Comparison of ENCODE assay signal across 20 mouse cellular contexts in genomic region chr5:66105366-66105765, GRCm38 (mm10).
A peak's percentile ranks its signal among the peaks of the same experiment; 100 is the strongest.
DNase-seq lines count a peak whose midpoint lies in the region; ATAC-seq and TF ChIP-seq lines count a peak whose summit lies in the region.
"Had no signal": no experiment of that assay in that cellular context is flagged by ENCODE, and none has a peak within 500 bp of the region (broad histone marks: within the 10 kb centered on the region; RNA-seq: fewer than 3 reads in every experiment).

No protein-coding gene starts in this region.

- peaks cover 36% of the 10 kb centered on the region; the same call in 1 of the 2 replicates for H3K79me2 ChIP-seq in liver, adult 2 months (ENCODE audit: control insufficient read depth, insufficient read depth, low read length)

- no peak overlapping the region for H3K4me3 ChIP-seq in liver, adult 2 months (ENCODE audit: insufficient read depth, low read depth, low read length)
- H3K4me3 ChIP-seq in liver, embryonic 11.5 days (ENCODE audit: low read depth, low read length), result no peak overlapping the region
- no peak overlapping the region for H3K4me3 ChIP-seq in brown adipose tissue, adult 24 weeks (ENCODE audit: insufficient read depth, low read depth, low read length)
- H3K4me3 ChIP-seq in heart, embryonic 11.5 days (ENCODE audit: low read depth, low read length), result no peak overlapping the region
- no peak overlapping the region for H3K4me3 ChIP-seq in intestine, embryonic 15.5 days (replicated peaks)
- H3K4me3 ChIP-seq: heart, embryonic 13.5 days; limb, embryonic 15.5 days; neural tube, embryonic 12.5 days had no signal

- H3K9ac ChIP-seq in liver, adult 2 months (ENCODE audit: low read depth, low read length), result peak overlapping the region; percentile 32; the same call in 1 of the 2 replicates
- H3K9ac ChIP-seq in liver, embryonic 11.5 days (ENCODE audit: low read depth, low read length), result no peak overlapping the region
- no peak overlapping the region for H3K9ac ChIP-seq in heart, embryonic 11.5 days (ENCODE audit: low read depth, low read length)
- no peak overlapping the region for H3K9ac ChIP-seq in intestine, embryonic 15.5 days
- H3K9ac ChIP-seq: heart, embryonic 13.5 days; limb, embryonic 15.5 days; neural tube, embryonic 12.5 days had no signal

- peaks cover 34% of the 10 kb centered on the region for H3K4me1 ChIP-seq in liver, adult 2 months (ENCODE audit: control insufficient read depth, insufficient read depth, low read length)
- H3K4me1 ChIP-seq in liver, embryonic 11.5 days (replicated peaks; ENCODE audit: control insufficient read depth, insufficient read depth, low read length), result no peaks in the 10 kb centered on the region
- peaks cover 14% of the 10 kb centered on the region for H3K4me1 ChIP-seq in brown adipose tissue, adult 24 weeks (ENCODE audit: control insufficient read depth, insufficient read depth, insufficient read length, low read length)
- H3K4me1 ChIP-seq in heart, embryonic 11.5 days (ENCODE audit: control insufficient read depth, insufficient read depth, low read length), result no peaks in the 10 kb centered on the region
- no peaks in the 10 kb centered on the region for H3K4me1 ChIP-seq in intestine, embryonic 15.5 days (replicated peaks)
- H3K4me1 ChIP-seq: heart, embryonic 13.5 days; limb, embryonic 15.5 days; neural tube, embryonic 12.5 days had no signal

- no peaks in the 10 kb centered on the region for H3K9me3 ChIP-seq in liver, embryonic 11.5 days (ENCODE audit: control insufficient read depth, low read length)
- no peaks in the 10 kb centered on the region for H3K9me3 ChIP-seq in heart, embryonic 11.5 days (replicated peaks; ENCODE audit: control insufficient read depth, low read length)
- H3K9me3 ChIP-seq in intestine, embryonic 15.5 days, result no peaks in the 10 kb centered on the region
- H3K9me3 ChIP-seq: heart, embryonic 13.5 days; limb, embryonic 15.5 days; neural tube, embryonic 12.5 days had no signal

- no peak overlapping the region for H3K4me2 ChIP-seq in liver, embryonic 11.5 days
- H3K4me2 ChIP-seq in heart, embryonic 11.5 days, result no peak overlapping the region
- no peak overlapping the region for H3K4me2 ChIP-seq in intestine, embryonic 15.5 days (replicated peaks)
- H3K4me2 ChIP-seq: heart, embryonic 13.5 days; limb, embryonic 15.5 days; neural tube, embryonic 12.5 days had no signal

- peak overlapping the region; percentile 28 for H3K27ac ChIP-seq in liver, adult 2 months (replicated peaks; ENCODE audit: insufficient read depth, low read depth, low read length)
- H3K27ac ChIP-seq in liver, embryonic 11.5 days (ENCODE audit: low read depth, low read length), result no peak overlapping the region
- peak overlapping the region; percentile 86 for H3K27ac ChIP-seq in brown adipose tissue, adult 24 weeks (replicated peaks; ENCODE audit: low read depth, low read length)
- no peak overlapping the region for H3K27ac ChIP-seq in heart, embryonic 11.5 days (ENCODE audit: low read depth, low read length)
- no peak overlapping the region for H3K27ac ChIP-seq in intestine, embryonic 15.5 days
- H3K27ac ChIP-seq: heart, embryonic 13.5 days; kidney, postnatal 0 days; limb, embryonic 15.5 days; neural tube, embryonic 12.5 days had no signal

- TF ChIP-seq POLR2A in liver, adult 2 months (IDR thresholded peaks at IDR 0.05; ENCODE audit: extremely low read depth, insufficient read depth, low read length), result no peak

- no peak for TF ChIP-seq CTCF in liver, adult 2 months (IDR thresholded peaks at IDR 0.05; ENCODE audit: low read depth, low read length)

- WGBS in liver, adult 2 months, result 18% methylated on average over 3 of the region's 3 CpGs
- 41% methylated on average over 3 of the region's 3 CpGs for WGBS in liver, embryonic 11.5 days
- 69% methylated on average over 3 of the region's 3 CpGs for WGBS in heart, embryonic 11.5 days (ENCODE audit: insufficient replicate concordance)
- 78% methylated on average over 3 of the region's 3 CpGs for WGBS in intestine, embryonic 15.5 days

- peaks cover 2% of the 10 kb centered on the region; the same call in 1 of the 2 replicates for H3K36me3 ChIP-seq in liver, adult 2 months (ENCODE audit: control insufficient read depth, insufficient read depth, low read length)
- H3K36me3 ChIP-seq in liver, embryonic 11.5 days (ENCODE audit: control insufficient read depth, insufficient read depth, low read length), result no peaks in the 10 kb centered on the region
- H3K36me3 ChIP-seq in heart, embryonic 11.5 days (ENCODE audit: control insufficient read depth, insufficient read depth, low read length), result no peaks in the 10 kb centered on the region
- no peaks in the 10 kb centered on the region for H3K36me3 ChIP-seq in intestine, embryonic 15.5 days
- H3K36me3 ChIP-seq: G1E; heart, embryonic 13.5 days; limb, embryonic 15.5 days; neural tube, embryonic 12.5 days had no signal

- ATAC-seq in liver, embryonic 11.5 days (replicated peaks; ENCODE audit: low FRiP score), result no peak
- ATAC-seq in megakaryocyte, adult 5-6 weeks (ENCODE audit: poor library complexity, severe bottlenecking), result peak; percentile 50
- ATAC-seq in heart, embryonic 11.5 days (replicated peaks; ENCODE audit: insufficient number of reproducible peaks, low FRiP score, low TSS enrichment), result no peak
- no peak for ATAC-seq in intestine, embryonic 15.5 days
- ATAC-seq: forebrain, embryonic 16.5 days; hindbrain, embryonic 16.5 days had no signal

- no peaks in the 10 kb centered on the region for H3K27me3 ChIP-seq in liver, adult 2 months (ENCODE audit: control insufficient read depth, insufficient read depth, low read length)
- H3K27me3 ChIP-seq in liver, embryonic 11.5 days (replicated peaks; ENCODE audit: control insufficient read depth, insufficient read depth, low read length), result no peaks in the 10 kb centered on the region
- no peaks in the 10 kb centered on the region for H3K27me3 ChIP-seq in heart, embryonic 11.5 days (ENCODE audit: control insufficient read depth, insufficient read depth, low read length)
- no peaks in the 10 kb centered on the region for H3K27me3 ChIP-seq in intestine, embryonic 15.5 days (replicated peaks)
- H3K27me3 ChIP-seq: heart, embryonic 13.5 days; limb, embryonic 15.5 days; neural tube, embryonic 12.5 days had no signal

- DNase-seq in liver, adult 2 months (ENCODE audit: extremely low read depth, low read depth, low spot score), result peak; percentile 49
- DNase-seq in liver, embryonic 11.5 days (ENCODE audit: low spot score), result no peak
- DNase-seq in CD4-positive helper T cell, adult 2 months (ENCODE audit: low read depth, low spot score), result peak; percentile 67
- DNase-seq in cerebellum, adult 9-11 months, result no peak
- DNase-seq: cerebellum, postnatal 14 days; embryo, embryonic 11 days; heart, postnatal 36 days; kidney, adult 18-20 months; thymus, postnatal 25 days had no signal

Comparison
In these comparisons a context has a peak if more than half of its experiments do, and no peak if none do; other contexts are left out.
1. DNase-seq: peak in liver, adult 2 months (single experiment) and CD4-positive helper T cell, adult 2 months (single experiment); none in liver, embryonic 11.5 days (single experiment) and cerebellum, adult 9-11 months (single experiment).
2. H3K27ac ChIP-seq: peak in liver, adult 2 months (single experiment) and brown adipose tissue, adult 24 weeks (single experiment); none in liver, embryonic 11.5 days (single experiment), heart, embryonic 11.5 days (single experiment) and intestine, embryonic 15.5 days (single experiment).